Mouse (Mus musculus): Measurements from ENCODE around the gene Asb17.

DNA sequence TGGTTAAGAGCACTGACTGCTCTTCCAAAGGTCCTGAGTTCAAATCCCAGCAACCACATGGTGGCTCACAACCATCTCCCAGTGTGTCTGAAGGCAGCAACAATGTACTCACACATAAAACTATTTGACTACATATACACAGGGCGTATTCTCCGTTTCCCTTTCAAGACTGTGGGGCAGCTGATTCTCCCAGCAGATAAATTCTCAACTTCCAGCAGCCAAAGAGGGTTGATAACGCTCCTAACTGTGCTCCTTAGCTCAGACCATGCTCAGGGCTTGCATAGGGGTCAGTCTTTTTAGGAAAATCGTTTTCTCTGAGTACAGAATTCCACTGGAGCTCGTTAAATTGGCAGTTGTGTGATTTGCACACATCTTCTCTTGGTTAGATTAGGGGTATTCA, 43.3 kb upstream of the Asb17 start:
- TF ChIP-seq POLR2A (IDR thresholded peaks at IDR 0.05; ENCODE audit: low read depth, low read length) (no peak), CTCF (IDR thresholded peaks at IDR 0.05; ENCODE audit: extremely low read depth, insufficient read length, insufficient replicate concordance, low read depth, low read length) (no peak)
